Mouse (Mus musculus): ENCODE measurements around the gene Cyfip2. TPM values are rescaled to one million over a fixed set of nuclear protein-coding genes. Genes with fewer than 3 reads are reported as not detected.
A peak's percentile ranks its signal among the peaks of the same experiment; 100 is the strongest.
"Not testable (repeated sequence)": the region's sequence is repeated elsewhere in the genome, so short reads cannot be mapped to it uniquely, and the experiment has no call there.

Gene Cyfip2
- polyA plus RNA-seq, 1 experiment from 2014 or later: 92.0 TPM

- H3K4me2 ChIP-seq (ENCODE audit: low read length): no peak overlapping the region
- WGBS: 87% methylated on average over 9 of the region's 9 CpGs
- H3K36me3 ChIP-seq (ENCODE audit: control insufficient read depth, insufficient read depth, low read length): peaks cover 36% of the 10 kb centered on the region
Observed at GRCm38 (mm10) chr11:46204841-46205240, 107.8 kb downstream of the Cyfip2 start.

DNA sequence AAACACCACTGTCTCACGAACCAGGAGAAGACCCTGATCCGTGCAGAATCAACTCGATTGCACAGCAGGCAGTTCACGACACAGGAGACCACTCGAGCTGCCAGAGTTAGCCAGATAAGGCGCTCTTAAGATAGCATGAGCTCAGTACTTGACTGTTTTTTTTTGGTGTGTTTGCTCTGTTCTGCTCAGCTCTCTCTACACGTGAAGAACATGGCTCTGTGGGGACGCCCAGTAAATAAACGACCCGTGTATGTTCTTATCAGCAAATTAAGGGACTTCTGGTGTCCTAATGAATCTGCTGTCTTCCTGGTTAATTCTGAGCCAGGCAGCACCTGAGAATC is 110.1 kb downstream of the Cyfip2 start:
- no peak for ATAC-seq
- no peaks in the 10 kb centered on the region for H3K27me3 ChIP-seq (replicated peaks; ENCODE audit: control insufficient read depth, insufficient read depth, low read length)
- WGBS: 71% methylated on average over 10 of the region's 10 CpGs
- peaks cover 41% of the 10 kb centered on the region for H3K36me3 ChIP-seq (ENCODE audit: control insufficient read depth, insufficient read depth, low read length)
- H3K4me1 ChIP-seq (ENCODE audit: control insufficient read depth, insufficient read depth, low read depth, low read length): no peaks in the 10 kb centered on the region
- no peaks in the 10 kb centered on the region for H3K9me3 ChIP-seq (ENCODE audit: control insufficient read depth, low read length)
- H3K27ac ChIP-seq (ENCODE audit: low read depth, low read length): no peak overlapping the region
- no peak overlapping the region for H3K4me3 ChIP-seq (ENCODE audit: low read length)
- no peak overlapping the region for H3K9ac ChIP-seq (ENCODE audit: low read depth, low read length)
- no peak overlapping the region for H3K4me2 ChIP-seq (ENCODE audit: low read length)

More at GRCm38 (mm10) chr11:46204841-46205240, 107.8 kb downstream of the Cyfip2 start:
- Histone ChIP-seq H3K27ac (ENCODE audit: low read depth, low read length) (no peak overlapping the region), H3K9ac (ENCODE audit: low read depth, low read length) (no peak overlapping the region), H3K9me3 (ENCODE audit: control insufficient read depth, low read length) (no peaks in the 10 kb centered on the region), H3K27me3 (replicated peaks; ENCODE audit: control insufficient read depth, insufficient read depth, low read length) (no peaks in the 10 kb centered on the region), H3K4me3 (ENCODE audit: low read length) (no peak overlapping the region), H3K4me1 (ENCODE audit: control insufficient read depth, insufficient read depth, low read depth, low read length) (no peaks in the 10 kb centered on the region)
- ATAC-seq: no peak

- H3K36me3 ChIP-seq (ENCODE audit: control insufficient read depth, insufficient read depth, low read length): peaks cover 41% of the 10 kb centered on the region
- no peak for ATAC-seq
- H3K27me3 ChIP-seq (replicated peaks; ENCODE audit: control insufficient read depth, insufficient read depth, low read length): no peaks in the 10 kb centered on the region
- no peak overlapping the region for H3K27ac ChIP-seq (ENCODE audit: low read depth, low read length)
- H3K9ac ChIP-seq (ENCODE audit: low read depth, low read length): no peak overlapping the region
- no peak overlapping the region for H3K4me2 ChIP-seq (ENCODE audit: low read length)
- H3K4me1 ChIP-seq (ENCODE audit: control insufficient read depth, insufficient read depth, low read depth, low read length): no peaks in the 10 kb centered on the region
- WGBS: 74% methylated on average over 20 of the region's 20 CpGs
- no peak overlapping the region for H3K4me3 ChIP-seq (ENCODE audit: low read length)
- no peaks in the 10 kb centered on the region for H3K9me3 ChIP-seq (ENCODE audit: control insufficient read depth, low read length)
Observed at GRCm38 (mm10) chr11:46201636-46202546, 110.8 kb downstream of the Cyfip2 start.

GRCm38 (mm10) chr11:46200664-46201063 is 112.0 kb downstream of the Cyfip2 start:
- Histone ChIP-seq H3K9me3 (ENCODE audit: control insufficient read depth, low read length) (no peaks in the 10 kb centered on the region), H3K4me1 (ENCODE audit: control insufficient read depth, insufficient read depth, low read depth, low read length) (no peaks in the 10 kb centered on the region), H3K9ac (ENCODE audit: low read depth, low read length) (no peak overlapping the region), H3K27me3 (replicated peaks; ENCODE audit: control insufficient read depth, insufficient read depth, low read length) (no peaks in the 10 kb centered on the region), H3K27ac (ENCODE audit: low read depth, low read length) (no peak overlapping the region), H3K4me3 (ENCODE audit: low read length) (no peak overlapping the region), H3K4me2 (ENCODE audit: low read length) (no peak overlapping the region), H3K36me3 (ENCODE audit: control insufficient read depth, insufficient read depth, low read length) (peaks cover 42% of the 10 kb centered on the region)
- ATAC-seq: peak; percentile 27; the same call in 1 of the 2 replicates
- WGBS: 92% methylated on average over 11 of the region's 11 CpGs

DNA sequence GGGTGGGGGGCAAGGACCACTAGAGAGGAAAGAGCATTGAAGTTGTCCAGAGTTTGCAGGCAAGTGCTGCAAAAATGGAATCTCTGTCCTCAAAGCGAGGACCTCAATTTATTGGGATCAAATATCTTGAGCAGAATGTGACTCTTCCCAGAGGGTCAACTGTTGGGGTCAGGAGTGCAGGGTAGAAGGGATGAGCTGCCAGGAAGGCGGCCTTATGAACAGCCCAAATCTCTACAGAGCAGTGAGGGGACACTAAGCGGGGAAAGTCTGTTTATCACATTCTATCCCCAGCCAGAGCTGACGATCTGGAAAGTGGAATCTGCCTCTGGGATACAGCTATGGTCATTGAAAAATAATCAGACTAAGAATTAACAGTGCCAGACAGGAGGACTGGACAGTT is 118.5 kb downstream of the Cyfip2 start:
- Histone ChIP-seq H3K36me3 (ENCODE audit: control insufficient read depth, insufficient read depth, low read length) (peaks cover 22% of the 10 kb centered on the region), H3K4me3 (ENCODE audit: low read length) (no peak overlapping the region), H3K4me1 (ENCODE audit: control insufficient read depth, insufficient read depth, low read depth, low read length) (no peaks in the 10 kb centered on the region), H3K27ac (ENCODE audit: low read depth, low read length) (no peak overlapping the region), H3K27me3 (replicated peaks; ENCODE audit: control insufficient read depth, insufficient read depth, low read length) (no peaks in the 10 kb centered on the region), H3K9me3 (ENCODE audit: control insufficient read depth, low read length) (no peaks in the 10 kb centered on the region), H3K9ac (ENCODE audit: low read depth, low read length) (no peak overlapping the region), H3K4me2 (ENCODE audit: low read length) (no peak overlapping the region)
- WGBS: 80% methylated on average over 4 of the region's 4 CpGs
- no peak for ATAC-seq

- no peak overlapping the region for H3K9ac ChIP-seq (ENCODE audit: low read depth, low read length)
- no peaks in the 10 kb centered on the region; the same call in 1 of the 2 replicates for H3K36me3 ChIP-seq (ENCODE audit: control insufficient read depth, insufficient read depth, low read length)
- no peaks in the 10 kb centered on the region for H3K9me3 ChIP-seq (ENCODE audit: control insufficient read depth, low read length)
- H3K27me3 ChIP-seq (replicated peaks; ENCODE audit: control insufficient read depth, insufficient read depth, low read length): no peaks in the 10 kb centered on the region
- H3K4me1 ChIP-seq (ENCODE audit: control insufficient read depth, insufficient read depth, low read depth, low read length): no peaks in the 10 kb centered on the region
- no peak overlapping the region for H3K27ac ChIP-seq (ENCODE audit: low read depth, low read length)
- ATAC-seq: no peak
- no peak overlapping the region for H3K4me3 ChIP-seq (ENCODE audit: low read length)
- no peak overlapping the region for H3K4me2 ChIP-seq (ENCODE audit: low read length)
- 68% methylated on average over 2 of the region's 2 CpGs for WGBS
Observed at GRCm38 (mm10) chr11:46188283-46188682, 124.4 kb downstream of the Cyfip2 start.

- Histone ChIP-seq H3K27me3 (replicated peaks; ENCODE audit: control insufficient read depth, insufficient read depth, low read length) (no peaks in the 10 kb centered on the region), H3K9ac (ENCODE audit: low read depth, low read length) (no peak overlapping the region), H3K4me2 (ENCODE audit: low read length) (no peak overlapping the region), H3K4me1 (ENCODE audit: control insufficient read depth, insufficient read depth, low read depth, low read length) (no peaks in the 10 kb centered on the region), H3K27ac (ENCODE audit: low read depth, low read length) (no peak overlapping the region; the same call in 1 of the 2 replicates), H3K4me3 (ENCODE audit: low read length) (no peak overlapping the region), H3K36me3 (ENCODE audit: control insufficient read depth, insufficient read depth, low read length) (no peaks in the 10 kb centered on the region), H3K9me3 (ENCODE audit: control insufficient read depth, low read length) (no peaks in the 10 kb centered on the region)
- peak; percentile 45; the same call in 1 of the 2 replicates for ATAC-seq
- WGBS: 25% methylated on average over 4 of the region's 4 CpGs
Observed at GRCm38 (mm10) chr11:46185486-46185885, 127.2 kb downstream of the Cyfip2 start.

GRCm38 (mm10) chr11:46184946-46185345 is 127.7 kb downstream of the Cyfip2 start:
- Histone ChIP-seq H3K9ac (ENCODE audit: low read depth, low read length) (no peak overlapping the region), H3K27me3 (replicated peaks; ENCODE audit: control insufficient read depth, insufficient read depth, low read length) (no peaks in the 10 kb centered on the region), H3K4me2 (ENCODE audit: low read length) (no peak overlapping the region), H3K9me3 (ENCODE audit: control insufficient read depth, low read length) (no peaks in the 10 kb centered on the region), H3K27ac (ENCODE audit: low read depth, low read length) (no peak overlapping the region), H3K36me3 (ENCODE audit: control insufficient read depth, insufficient read depth, low read length) (no peaks in the 10 kb centered on the region), H3K4me3 (ENCODE audit: low read length) (no peak overlapping the region), H3K4me1 (ENCODE audit: control insufficient read depth, insufficient read depth, low read depth, low read length) (no peaks in the 10 kb centered on the region)
- WGBS: 73% methylated on average over 3 of the region's 3 CpGs
- ATAC-seq: no peak

GRCm38 (mm10) chr11:46182031-46182430 is 130.6 kb downstream of the Cyfip2 start:
- not testable (repeated sequence) for H3K4me2 ChIP-seq (ENCODE audit: low read length); H3K36me3 ChIP-seq (ENCODE audit: control insufficient read depth, insufficient read depth, low read length); ATAC-seq; H3K4me3 ChIP-seq (ENCODE audit: low read length); H3K4me1 ChIP-seq (ENCODE audit: control insufficient read depth, insufficient read depth, low read depth, low read length); H3K9ac ChIP-seq (ENCODE audit: low read depth, low read length); H3K9me3 ChIP-seq (ENCODE audit: control insufficient read depth, low read length); H3K27ac ChIP-seq (ENCODE audit: low read depth, low read length); H3K27me3 ChIP-seq (replicated peaks; ENCODE audit: control insufficient read depth, insufficient read depth, low read length)
- 91% methylated on average over 1 of the region's 1 CpGs for WGBS

Data from hindbrain, embryonic 16.5 days (tissue).